Mouse (Mus musculus) brown adipose tissue, adult 24 weeks (tissue): ENCODE data around the gene 4930562C15Rik. TPM values are rescaled to one million over a fixed set of nuclear protein-coding genes. Genes with fewer than 3 reads are reported as not detected.

Experiments
- H3K27ac ChIP-seq: fragments of 200-500 bp; replicated peaks from 2 replicates; pipeline ENCODE4 v1.5.1; 2012; ENCODE audit warnings: low read depth, mild to moderate bottlenecking, low read length
- H3K4me1 ChIP-seq: fragments of 200-500 bp; 2 replicates; pipeline ENCODE4 v1.6.1; 2012; ENCODE audit warnings: low read length, mixed read lengths; ENCODE audit not compliant: control insufficient read depth, insufficient read depth, insufficient read length
- H3K4me3 ChIP-seq: fragments of 200-500 bp; 2 replicates; pipeline ENCODE4 v1.5.1; 2012; ENCODE audit warnings: low read depth, mild to moderate bottlenecking, low read length, moderate library complexity; ENCODE audit not compliant: insufficient read depth
- polyA plus RNA-seq: library from polyadenylated mRNA; stranded (reverse); fragments of >200 nt; gene quantifications from 2 replicates; pipeline ENCODE4 v1.2.4, GENCODE M21; 2012; ENCODE audit not compliant: missing spikeins, insufficient read depth, insufficient read length

The 4930562C15Rik gene
- polyA plus RNA-seq, 1 experiment = not detected

- no peaks in the 10 kb centered on the region for H3K4me1 ChIP-seq
- no peak overlapping the region for H3K27ac ChIP-seq
- H3K4me3 ChIP-seq = no peak overlapping the region
Observed at GRCm38 (mm10) chr16:4840231-4840630, 5.0 kb downstream of the 4930562C15Rik start.

GRCm38 (mm10) chr16:4847041-4847440, 11.8 kb downstream of the 4930562C15Rik start:
- H3K4me1 ChIP-seq = no peaks in the 10 kb centered on the region
- H3K4me3 ChIP-seq = no peak overlapping the region
- no peak overlapping the region for H3K27ac ChIP-seq

- no peak overlapping the region for H3K27ac ChIP-seq
- no peak overlapping the region for H3K4me3 ChIP-seq
- H3K4me1 ChIP-seq = no peaks in the 10 kb centered on the region
Observed at GRCm38 (mm10) chr16:4848090-4848489, 12.9 kb downstream of the 4930562C15Rik start.

GRCm38 (mm10) chr16:4850361-4850760, 15.1 kb downstream of the 4930562C15Rik start:
- Histone ChIP-seq H3K4me1 (no peaks in the 10 kb centered on the region), H3K4me3 (no peak overlapping the region), H3K27ac (no peak overlapping the region)

- Histone ChIP-seq H3K27ac (no peak overlapping the region), H3K4me3 (no peak overlapping the region), H3K4me1 (no peaks in the 10 kb centered on the region)
Observed at GRCm38 (mm10) chr16:4850938-4851628, 15.9 kb downstream of the 4930562C15Rik start.

- Histone ChIP-seq H3K27ac (no peak overlapping the region), H3K4me3 (no peak overlapping the region), H3K4me1 (no peaks in the 10 kb centered on the region)
Observed at GRCm38 (mm10) chr16:4855046-4855650, 19.9 kb downstream of the 4930562C15Rik start.

- no peak overlapping the region for H3K4me3 ChIP-seq
- no peak overlapping the region for H3K27ac ChIP-seq
- no peaks in the 10 kb centered on the region for H3K4me1 ChIP-seq
Observed at GRCm38 (mm10) chr16:4861392-4861791, 26.2 kb downstream of the 4930562C15Rik start.

- Histone ChIP-seq H3K27ac (no peak overlapping the region), H3K4me3 (no peak overlapping the region), H3K4me1 (no peaks in the 10 kb centered on the region)
Observed at GRCm38 (mm10) chr16:4862863-4863483, 27.8 kb downstream of the 4930562C15Rik start.

GRCm38 (mm10) chr16:4863742-4864141, 28.5 kb downstream of the 4930562C15Rik start:
- no peak overlapping the region for H3K4me3 ChIP-seq
- no peak overlapping the region for H3K27ac ChIP-seq
- H3K4me1 ChIP-seq = no peaks in the 10 kb centered on the region

GRCm38 (mm10) chr16:4866101-4866695, 31.0 kb downstream of the 4930562C15Rik start:
- Histone ChIP-seq H3K4me1 (no peaks in the 10 kb centered on the region), H3K27ac (no peak overlapping the region), H3K4me3 (no peak overlapping the region)

GRCm38 (mm10) chr16:4870490-4870889, 35.3 kb downstream of the 4930562C15Rik start:
- no peak overlapping the region for H3K27ac ChIP-seq
- H3K4me3 ChIP-seq = no peak overlapping the region
- peaks cover 5% of the 10 kb centered on the region; the same call in 1 of the 2 replicates for H3K4me1 ChIP-seq

- Histone ChIP-seq H3K27ac (peak overlapping the region; percentile 52), H3K4me1 (peaks cover 10% of the 10 kb centered on the region; the same call in 1 of the 2 replicates), H3K4me3 (no peak overlapping the region)
Observed at GRCm38 (mm10) chr16:4871926-4872325, 36.7 kb downstream of the 4930562C15Rik start.

- H3K4me1 ChIP-seq = peaks cover 19% of the 10 kb centered on the region
- H3K27ac ChIP-seq = no peak overlapping the region
- no peak overlapping the region for H3K4me3 ChIP-seq
Observed at GRCm38 (mm10) chr16:4875198-4876032, 40.2 kb downstream of the 4930562C15Rik start.

- Histone ChIP-seq H3K4me1 (peaks cover 19% of the 10 kb centered on the region), H3K27ac (no peak overlapping the region), H3K4me3 (no peak overlapping the region)
Observed at GRCm38 (mm10) chr16:4876033-4876680, 40.9 kb downstream of the 4930562C15Rik start.
